Mouse (Mus musculus) stomach, embryonic 16.5 days (tissue): Measurements from ENCODE around the gene Vps52. TPM values are rescaled to one million over a fixed set of nuclear protein-coding genes. Genes with fewer than 3 reads are reported as not detected.
A peak's percentile ranks its signal among the peaks of the same experiment; 100 is the strongest.
"Not testable (repeated sequence)": the region's sequence is repeated elsewhere in the genome, so short reads cannot be mapped to it uniquely, and the experiment has no call there.

Experiments used
- ATAC-seq: fragments of 200-750 bp; cut with Nextera tagmentation; 2 replicates; pipeline ENCODE4 v1.8.0; 2017; ENCODE audit warnings: moderate number of reproducible peaks, moderate TSS enrichment; ENCODE audit not compliant: insufficient read depth, low FRiP score
- H3K27ac ChIP-seq: fragments of 300-500 bp; sonication (generic); 2 replicates; pipeline ENCODE4 v1.5.1; 2014; ENCODE audit warnings: low read length
- H3K27me3 ChIP-seq: fragments of 300-500 bp; sonication (generic); 2 replicates; pipeline ENCODE4 v1.6.1; 2014; ENCODE audit warnings: low read length, control low read depth, mixed read lengths; ENCODE audit not compliant: control insufficient read depth, insufficient read depth
- H3K36me3 ChIP-seq: fragments of 300-500 bp; sonication (generic); 2 replicates; pipeline ENCODE4 v1.6.1; 2014; ENCODE audit warnings: low read length; ENCODE audit not compliant: control insufficient read depth, insufficient read depth
- H3K4me1 ChIP-seq: fragments of 300-500 bp; sonication (generic); 2 replicates; pipeline ENCODE4 v1.6.1; 2014; ENCODE audit warnings: low read length, control low read depth, mixed read lengths; ENCODE audit not compliant: control insufficient read depth, insufficient read depth
- H3K4me2 ChIP-seq: fragments of 300-500 bp; sonication (generic); 2 replicates; pipeline ENCODE4 v1.6.1; 2014; ENCODE audit warnings: low read depth, low read length, mixed read lengths
- H3K4me3 ChIP-seq: fragments of 300-500 bp; sonication (generic); replicated peaks from 2 replicates; pipeline ENCODE4 v1.5.1; 2014; ENCODE audit warnings: mild to moderate bottlenecking, low read length
- H3K9ac ChIP-seq: fragments of 300-500 bp; sonication (generic); 2 replicates; pipeline ENCODE4 v1.6.1; 2014; ENCODE audit warnings: low read length
- H3K9me3 ChIP-seq: fragments of 300-500 bp; sonication (generic); replicated peaks from 2 replicates; pipeline ENCODE4 v1.6.1; 2016; ENCODE audit warnings: low read length, control low read depth; ENCODE audit not compliant: control insufficient read depth
- WGBS: fragments of 180-500 bp; shearing (Covaris S2); extraction: QIAGEN DNeasy Blood & Tissue Kit; methylation state at CpG from one replicate; pipeline ENCODE4 v1.1.7; 2014; 5-methylcytosine and 5-hydroxymethylcytosine counted together
- polyA plus RNA-seq: library from polyadenylated mRNA; unstranded; fragments of >200 nt; fragmentation: Nextera tagmentation; extraction: Ambion mirVana; gene quantifications from 2 replicates; pipeline ENCODE4 v1.2.1, GENCODE M21; 2015

The Vps52 gene
- polyA plus RNA-seq, 1 experiment from 2014 or later: 45.0 TPM

GRCm38 (mm10) chr17:33950131-33950625 is 5.4 kb upstream of the Vps52 start:
- Histone ChIP-seq H3K9me3 (no peaks in the 10 kb centered on the region), H3K4me2 (peak overlapping the region; percentile 87), H3K4me3 (peak overlapping the region; percentile 57), H3K4me1 (peaks cover 41% of the 10 kb centered on the region), H3K27ac (peak overlapping the region; percentile 94; the same call in 1 of the 2 replicates), H3K27me3 (no peaks in the 10 kb centered on the region), H3K9ac (peak overlapping the region; percentile 77), H3K36me3 (no peaks in the 10 kb centered on the region; the same call in 1 of the 2 replicates)
- WGBS: 69% methylated on average over 10 of the region's 10 CpGs
- no peak for ATAC-seq

GRCm38 (mm10) chr17:33951021-33951946 is 4.3 kb upstream of the Vps52 start, which contains the start of gene B3galt4:
B3galt4 (minus strand) TSS chr17:33951488.
- no peaks in the 10 kb centered on the region for H3K27me3 ChIP-seq
- H3K9ac ChIP-seq: peak within 1 kb of the TSS; percentile 77
- H3K27ac ChIP-seq: peak within 1 kb of the TSS; percentile 94
- peak within 1 kb of the TSS; percentile 87 for H3K4me2 ChIP-seq
- H3K4me1 ChIP-seq: peaks cover 41% of the 10 kb centered on the region
- WGBS: 1% methylated on average over 45 of the region's 45 CpGs
- no peaks in the 10 kb centered on the region; the same call in 1 of the 2 replicates for H3K36me3 ChIP-seq
- H3K9me3 ChIP-seq: no peaks in the 10 kb centered on the region
- peak; percentile 76 for ATAC-seq
- peak within 1 kb of the TSS; percentile 57 for H3K4me3 ChIP-seq

- not testable (repeated sequence) for ATAC-seq, H3K36me3 ChIP-seq, H3K27me3 ChIP-seq, H3K9ac ChIP-seq, H3K9me3 ChIP-seq
- H3K27ac ChIP-seq: peak overlapping the region; percentile 94; the same call in 1 of the 2 replicates
- H3K4me2 ChIP-seq: peak overlapping the region; percentile 87
- peaks cover 46% of the 10 kb centered on the region for H3K4me1 ChIP-seq
- 73% methylated on average over 13 of the region's 13 CpGs for WGBS
- peak overlapping the region; percentile 57; the same call in 1 of the 2 replicates for H3K4me3 ChIP-seq
Measured at GRCm38 (mm10) chr17:33952015-33952414, 3.6 kb upstream of the Vps52 start.

GRCm38 (mm10) chr17:33952879-33953278 is 2.7 kb upstream of the Vps52 start:
- H3K36me3 ChIP-seq: no peaks in the 10 kb centered on the region; the same call in 1 of the 2 replicates
- peaks cover 46% of the 10 kb centered on the region for H3K4me1 ChIP-seq
- 0 out of 2 replicates have a peak overlapping the region, but pooled peaks have one; percentile 12 for H3K27ac ChIP-seq
- 80% methylated on average over 4 of the region's 4 CpGs for WGBS
- ATAC-seq: no peak
- H3K9me3 ChIP-seq: no peaks in the 10 kb centered on the region
- H3K27me3 ChIP-seq: no peaks in the 10 kb centered on the region
- peak overlapping the region; percentile 97; the same call in 1 of the 2 replicates for H3K4me2 ChIP-seq
- H3K4me3 ChIP-seq: no peak overlapping the region
- peak overlapping the region; percentile 0; the same call in 1 of the 2 replicates for H3K9ac ChIP-seq

GRCm38 (mm10) chr17:33953310-33953709 is 2.3 kb upstream of the Vps52 start:
- Histone ChIP-seq H3K27ac (0 out of 2 replicates have a peak overlapping the region, but pooled peaks have one; percentile 12), H3K36me3 (no peaks in the 10 kb centered on the region; the same call in 1 of the 2 replicates), H3K4me2 (peak overlapping the region; percentile 97), H3K4me3 (no peak overlapping the region), H3K9ac (peak overlapping the region; percentile 0; the same call in 1 of the 2 replicates), H3K9me3 (no peaks in the 10 kb centered on the region), H3K27me3 (no peaks in the 10 kb centered on the region), H3K4me1 (peaks cover 46% of the 10 kb centered on the region)
- WGBS: 65% methylated on average over 3 of the region's 3 CpGs
- no peak for ATAC-seq

- Histone ChIP-seq H3K27me3 (no peaks in the 10 kb centered on the region), H3K4me2 (peak overlapping the region; percentile 97), H3K4me1 (peaks cover 46% of the 10 kb centered on the region), H3K9me3 (no peaks in the 10 kb centered on the region), H3K4me3 (peak overlapping the region; percentile 97), H3K9ac (peak overlapping the region; percentile 98), H3K27ac (peak overlapping the region; percentile 92), H3K36me3 (peaks cover 4% of the 10 kb centered on the region; the same call in 1 of the 2 replicates)
- ATAC-seq: no peak
- 31% methylated on average over 5 of the region's 5 CpGs for WGBS
Measured at GRCm38 (mm10) chr17:33953961-33954565, 1.5 kb upstream of the Vps52 start.

- no peaks in the 10 kb centered on the region for H3K9me3 ChIP-seq
- peak overlapping the region; percentile 92 for H3K27ac ChIP-seq
- peak overlapping the region; percentile 97 for H3K4me2 ChIP-seq
- peak overlapping the region; percentile 98 for H3K9ac ChIP-seq
- peak overlapping the region; percentile 97 for H3K4me3 ChIP-seq
- H3K4me1 ChIP-seq: peaks cover 45% of the 10 kb centered on the region
- WGBS: under 1% methylated on average over 33 of the region's 33 CpGs
- H3K36me3 ChIP-seq: peaks cover 12% of the 10 kb centered on the region; the same call in 1 of the 2 replicates
- peak; percentile 6; the same call in 1 of the 2 replicates for ATAC-seq
- H3K27me3 ChIP-seq: no peaks in the 10 kb centered on the region
Measured at GRCm38 (mm10) chr17:33954646-33955554, 712 bp upstream of the Vps52 start.

- no peak overlapping the region for H3K27ac ChIP-seq
- no peak for ATAC-seq
- H3K4me2 ChIP-seq: peak overlapping the region; percentile 75
- peaks cover 37% of the 10 kb centered on the region for H3K4me1 ChIP-seq
- peak overlapping the region; percentile 81 for H3K9ac ChIP-seq
- H3K4me3 ChIP-seq: peak overlapping the region; percentile 97
- peaks cover 12% of the 10 kb centered on the region; the same call in 1 of the 2 replicates for H3K36me3 ChIP-seq
- WGBS: 7% methylated on average over 10 of the region's 10 CpGs
- no peaks in the 10 kb centered on the region for H3K9me3 ChIP-seq
- no peaks in the 10 kb centered on the region for H3K27me3 ChIP-seq
Measured at GRCm38 (mm10) chr17:33956336-33956735, 724 bp downstream of the Vps52 start.
